Mouse (Mus musculus): Measurements from ENCODE around the gene Tmem160. TPM values are rescaled to one million over a fixed set of nuclear protein-coding genes. Genes with fewer than 3 reads are reported as not detected.
A peak's percentile ranks its signal among the peaks of the same experiment; 100 is the strongest.

Gene Tmem160
- total and polyA plus RNA-seq, 3 experiments: 30.9 to 89.1 (median 48.9) TPM

DNA sequence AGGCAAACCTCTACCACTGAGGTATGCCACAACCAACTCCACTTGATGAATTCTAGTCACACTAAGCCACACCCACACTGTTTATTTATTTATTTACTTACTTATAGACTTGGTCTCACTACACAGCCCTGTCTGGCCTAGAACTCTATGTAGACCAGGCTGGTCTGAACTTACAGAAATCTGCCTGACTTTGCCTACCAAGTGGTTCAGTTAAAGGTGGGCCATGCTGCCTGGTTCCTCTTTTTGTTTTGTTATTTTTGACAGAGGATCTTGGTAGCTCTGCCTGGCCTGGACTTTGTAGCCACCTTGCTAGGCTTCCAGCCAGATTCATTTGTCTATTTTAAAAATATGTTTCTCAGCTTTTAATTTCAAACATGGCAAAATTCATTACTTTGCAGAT is 36.2 kb downstream of the Tmem160 start:
- H3K4me1 ChIP-seq (ENCODE audit: control insufficient read depth in 1 of 2, insufficient read depth in 2 of 2): peaks cover 0 to 26% of the 10 kb centered on the region in 2 experiments; a peak in 3 of 4 replicates
- H3K9me3 ChIP-seq (replicated peaks; ENCODE audit: low read length): no peaks in the 10 kb centered on the region
- H3K4me3 ChIP-seq (replicated peaks in 1 of 3; ENCODE audit: low read depth in 2 of 3, low read length in 2 of 3, poor library complexity in 1 of 3): no peak overlapping the region
- no peak overlapping the region for H3K27ac ChIP-seq (ENCODE audit: insufficient read depth, low read depth)
- DNase-seq (ENCODE audit: extremely low read depth): peak; percentile 18
- in situ Hi-C loops (cut with MboI; ENCODE audit: low pct_ligation_motif_present, low pct_unique_long_range_greater_than_20kb, low sequenced_read_pairs) (no loop called here), dilution Hi-C loops (cut with MboI; ENCODE audit: extremely low pct_ligation_motif_present, extremely low pct_unique_long_range_greater_than_20kb, low sequenced_read_pairs) (no loop called here)
- no peak overlapping the region for H3K4me2 ChIP-seq (ENCODE audit: insufficient read depth, low read depth, poor library complexity, severe bottlenecking)
- peaks cover 0 to 1% of the 10 kb centered on the region in 2 experiments for H3K36me3 ChIP-seq (replicated peaks in 1 of 2; ENCODE audit: control insufficient read depth in 1 of 2, insufficient read depth in 1 of 2, low read length in 1 of 2)
- H3K79me2 ChIP-seq (replicated peaks; ENCODE audit: control insufficient read depth, extremely low read depth, insufficient read depth, poor library complexity, severe bottlenecking): no peaks in the 10 kb centered on the region
- H3K27me3 ChIP-seq (replicated peaks): no peaks in the 10 kb centered on the region
- TF ChIP-seq EP300 (IDR thresholded peaks at IDR 0.05; ENCODE audit: low read length): no peak
- no peak for TF ChIP-seq IRF4 (IDR thresholded peaks at IDR 0.05; ENCODE audit: low read depth, low read length)
- TF ChIP-seq RAD21 (IDR thresholded peaks at IDR 0.05; ENCODE audit: low read depth, low read length): no peak
- H3K9ac ChIP-seq (ENCODE audit: insufficient read depth, low read depth): no peak overlapping the region

GRCm38 (mm10) chr7:16489948-16490347 is 37.4 kb downstream of the Tmem160 start:
- DNase-seq (ENCODE audit: extremely low read depth): no peak
- Histone ChIP-seq H3K9me3 (replicated peaks; ENCODE audit: low read length) (no peaks in the 10 kb centered on the region), H3K4me2 (ENCODE audit: insufficient read depth, low read depth, poor library complexity, severe bottlenecking) (no peak overlapping the region), H3K27ac (ENCODE audit: insufficient read depth, low read depth) (no peak overlapping the region), H3K36me3 (replicated peaks in 1 of 2; ENCODE audit: control insufficient read depth in 1 of 2, insufficient read depth in 1 of 2, low read length in 1 of 2) (peaks cover 0 to 4% of the 10 kb centered on the region in 2 experiments), H3K27me3 (replicated peaks) (no peaks in the 10 kb centered on the region), H3K9ac (ENCODE audit: insufficient read depth, low read depth) (no peak overlapping the region), H3K4me1 (ENCODE audit: control insufficient read depth in 1 of 2, insufficient read depth in 2 of 2) (peaks cover 0 to 26% of the 10 kb centered on the region in 2 experiments; a peak in 3 of 4 replicates), H3K4me3 (replicated peaks in 1 of 3; ENCODE audit: low read depth in 2 of 3, low read length in 2 of 3, poor library complexity in 1 of 3) (no peak overlapping the region), H3K79me2 (replicated peaks; ENCODE audit: control insufficient read depth, extremely low read depth, insufficient read depth, poor library complexity, severe bottlenecking) (no peaks in the 10 kb centered on the region)
- dilution Hi-C loops (cut with MboI; ENCODE audit: extremely low pct_ligation_motif_present, extremely low pct_unique_long_range_greater_than_20kb, low sequenced_read_pairs) (no loop called here), in situ Hi-C loops (cut with MboI; ENCODE audit: low pct_ligation_motif_present, low pct_unique_long_range_greater_than_20kb, low sequenced_read_pairs) (no loop called here)
- no peak for TF ChIP-seq RAD21 (IDR thresholded peaks at IDR 0.05; ENCODE audit: low read depth, low read length)
- no peak for TF ChIP-seq POLR2AphosphoS2 (IDR thresholded peaks at IDR 0.05; ENCODE audit: low read depth, low read length)
- TF ChIP-seq UBTF (IDR thresholded peaks at IDR 0.05; ENCODE audit: low read depth, low read length): no peak
- no peak for TF ChIP-seq MAX (IDR thresholded peaks at IDR 0.05; ENCODE audit: low read length)
- TF ChIP-seq TCF12 (IDR thresholded peaks at IDR 0.05; ENCODE audit: low read depth, low read length): no peak
- no peak for TF ChIP-seq USF2 (conservative IDR thresholded peaks at IDR 0.05; ENCODE audit: low read depth, low read length)
- TF ChIP-seq MEF2A (IDR thresholded peaks at IDR 0.05; ENCODE audit: borderline replicate concordance, low read depth, low read length): no peak
- no peak for TF ChIP-seq MAZ (IDR thresholded peaks at IDR 0.05; ENCODE audit: low read depth, low read length)
- TF ChIP-seq BHLHE40 (IDR thresholded peaks at IDR 0.05; ENCODE audit: low read depth, low read length): no peak
- TF ChIP-seq ETS1 (conservative IDR thresholded peaks at IDR 0.05; ENCODE audit: low read depth, low read length): no peak
- TF ChIP-seq NELFE (IDR thresholded peaks at IDR 0.05; ENCODE audit: low read depth, low read length): no peak
- no peak for TF ChIP-seq TBP (conservative IDR thresholded peaks at IDR 0.05; ENCODE audit: low read depth, low read length)
- no peak for TF ChIP-seq NRF1 (IDR thresholded peaks at IDR 0.05; ENCODE audit: low read depth, low read length)

Measured in CH12.LX (cell line).